Mouse (Mus musculus) bone marrow macrophage, adult 2 months (primary cell): ENCODE results near the gene Man2a1.

Experiments used
- CTCF ChIP-seq: IDR thresholded peaks from 2 replicates; pipeline ENCODE4 v1.5.1; 2012; ENCODE audit warnings: low read depth, mild to moderate bottlenecking, low read length, moderate library complexity
- POLR2A ChIP-seq: IDR thresholded peaks from 2 replicates; pipeline ENCODE4 v1.6.1; 2012; ENCODE audit warnings: mild to moderate bottlenecking, low read depth, low read length, borderline replicate concordance

DNA sequence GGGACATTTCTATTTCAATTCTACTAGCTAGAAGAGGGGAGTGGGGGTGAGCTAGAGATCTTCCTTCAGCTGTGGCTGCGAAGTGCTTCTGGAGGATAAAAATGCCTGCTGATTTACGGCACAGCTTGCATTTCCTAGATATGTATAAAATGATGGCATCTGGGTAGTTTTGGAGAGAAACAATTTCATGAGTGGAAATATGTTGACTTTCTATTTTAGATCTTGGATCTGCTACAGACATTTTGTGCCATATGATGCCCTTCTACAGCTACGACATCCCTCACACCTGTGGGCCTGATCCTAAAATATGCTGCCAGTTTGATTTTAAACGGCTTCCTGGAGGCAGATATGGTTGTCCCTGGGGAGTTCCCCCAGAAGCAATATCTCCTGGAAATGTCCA, 66.0 kb downstream of the Man2a1 start:
- TF ChIP-seq CTCF (no peak), POLR2A (no peak)
